Mouse (Mus musculus) bone marrow macrophage, adult 2 months (primary cell): Measurements from ENCODE around the gene Mrpl27.

Source experiments
- CTCF ChIP-seq: IDR thresholded peaks from 2 replicates; pipeline ENCODE4 v1.5.1; 2012; ENCODE audit warnings: low read depth, mild to moderate bottlenecking, low read length, moderate library complexity
- POLR2A ChIP-seq: IDR thresholded peaks from 2 replicates; pipeline ENCODE4 v1.6.1; 2012; ENCODE audit warnings: mild to moderate bottlenecking, low read depth, low read length, borderline replicate concordance

- no peak for TF ChIP-seq POLR2A
- TF ChIP-seq CTCF = no peak
These were observed 21.4 kb downstream of the Mrpl27 start for GRCm38 (mm10) chr11:94674984-94675383.
